8 mouse cellular contexts compared by ENCODE assay signal in the genomic region with DNA sequence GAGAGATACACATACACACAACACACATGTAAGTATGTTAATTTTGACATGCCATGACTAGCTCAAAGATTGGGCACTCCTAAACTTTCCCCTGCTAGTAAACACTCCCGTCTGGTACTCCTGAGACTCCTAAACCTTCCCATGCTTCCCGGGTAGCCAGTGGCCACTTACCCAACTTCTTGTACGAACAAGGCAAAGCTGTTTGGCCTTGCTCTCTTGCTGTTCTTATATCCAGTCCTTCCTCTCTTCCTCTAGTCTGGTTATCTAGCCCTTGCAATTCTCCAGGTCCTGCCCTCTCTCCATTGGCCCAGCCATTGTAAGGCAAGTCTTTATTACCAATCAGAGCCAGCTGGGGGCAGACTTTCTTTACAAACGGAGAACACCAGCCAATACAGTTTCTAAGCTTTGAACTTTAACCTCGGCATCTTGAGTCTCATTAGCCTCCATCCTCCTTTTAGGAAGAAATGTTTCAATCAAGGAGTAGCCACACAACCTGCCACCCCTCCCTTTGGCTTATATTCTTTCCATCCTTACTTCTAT. TPM values are rescaled to one million over a fixed set of nuclear protein-coding genes. Genes with fewer than 3 reads are reported as not detected.
A peak's percentile ranks its signal among the peaks of the same experiment; 100 is the strongest.
DNase-seq lines count a peak whose midpoint lies in the region; ATAC-seq lines count a peak whose summit lies in the region.

A gene (minus strand): TSS at position 335 of the 540 bp plus-strand sequence.

- WGBS in embryonic facial prominence, embryonic 14.5 days: 55% methylated on average over 5 of the region's 5 CpGs
- WGBS in heart, embryonic 16.5 days: 54% methylated on average over 5 of the region's 5 CpGs
- 52% methylated on average over 5 of the region's 5 CpGs for WGBS in neural tube, embryonic 14.5 days

- no peak within 1 kb of the TSS for H3K4me2 ChIP-seq in embryonic facial prominence, embryonic 14.5 days (ENCODE audit: low read depth, low read length)
- H3K4me2 ChIP-seq in heart, embryonic 16.5 days (ENCODE audit: low read depth, low read length): no peak within 1 kb of the TSS
- no peak within 1 kb of the TSS for H3K4me2 ChIP-seq in neural tube, embryonic 14.5 days (ENCODE audit: low read depth, low read length)

- DNase-seq in A20 (ENCODE audit: low read depth, low spot score) (peak; percentile 61), ZHBTc4 (ENCODE audit: low read depth, low spot score) (peak; percentile 92)
- DNase-seq in embryonic facial prominence, embryonic 14.5 days (ENCODE audit: low spot score): peak; percentile 9
- peak; percentile 40 for DNase-seq in kidney, postnatal 14 days
- peak; percentile 18 to 42 for DNase-seq in lung, adult 18-20 months
- DNase-seq in urinary bladder, adult 18-20 months (ENCODE audit: low spot score in 2 of 2): no peak

- H3K27ac ChIP-seq in embryonic facial prominence, embryonic 14.5 days (replicated peaks; ENCODE audit: low read depth, low read length): no peak within 1 kb of the TSS
- H3K27ac ChIP-seq in heart, embryonic 16.5 days (ENCODE audit: low read length): no peak within 1 kb of the TSS
- H3K27ac ChIP-seq in neural tube, embryonic 14.5 days (ENCODE audit: low read depth, low read length): no peak within 1 kb of the TSS

- no peak within 1 kb of the TSS for H3K4me3 ChIP-seq in embryonic facial prominence, embryonic 14.5 days (ENCODE audit: low read depth, low read length)
- H3K4me3 ChIP-seq in heart, embryonic 16.5 days (ENCODE audit: low read length): no peak within 1 kb of the TSS
- H3K4me3 ChIP-seq in neural tube, embryonic 14.5 days (ENCODE audit: low read depth, low read length): no peak within 1 kb of the TSS

- H3K27me3 ChIP-seq in embryonic facial prominence, embryonic 14.5 days (replicated peaks; ENCODE audit: control insufficient read depth, insufficient read depth, low read length): no peaks in the 10 kb centered on the region
- no peaks in the 10 kb centered on the region for H3K27me3 ChIP-seq in heart, embryonic 16.5 days (ENCODE audit: control insufficient read depth, insufficient read depth, low read length)
- no peaks in the 10 kb centered on the region for H3K27me3 ChIP-seq in neural tube, embryonic 14.5 days (ENCODE audit: control insufficient read depth, insufficient read depth, low read length)

- H3K4me1 ChIP-seq in embryonic facial prominence, embryonic 14.5 days (ENCODE audit: control insufficient read depth, insufficient read depth, low read length): peaks cover 14% of the 10 kb centered on the region
- H3K4me1 ChIP-seq in heart, embryonic 16.5 days (ENCODE audit: control insufficient read depth, insufficient read depth, low read length): peaks cover 21% of the 10 kb centered on the region
- H3K4me1 ChIP-seq in neural tube, embryonic 14.5 days (ENCODE audit: control insufficient read depth, insufficient read depth, low read length): peaks cover 14% of the 10 kb centered on the region

- H3K36me3 ChIP-seq in embryonic facial prominence, embryonic 14.5 days (ENCODE audit: control insufficient read depth, insufficient read depth, low read length): no peaks in the 10 kb centered on the region
- H3K36me3 ChIP-seq in heart, embryonic 16.5 days (ENCODE audit: control insufficient read depth, insufficient read depth): no peaks in the 10 kb centered on the region
- no peaks in the 10 kb centered on the region for H3K36me3 ChIP-seq in neural tube, embryonic 14.5 days (ENCODE audit: control insufficient read depth, insufficient read depth, low read length)

- no peak for ATAC-seq in embryonic facial prominence, embryonic 14.5 days (ENCODE audit: low read depth)
- ATAC-seq in heart, embryonic 16.5 days (replicated peaks; ENCODE audit: extremely low read depth, insufficient read depth, low FRiP score): no peak
- ATAC-seq in neural tube, embryonic 14.5 days (ENCODE audit: low read depth): no peak

- no peaks in the 10 kb centered on the region for H3K9me3 ChIP-seq in embryonic facial prominence, embryonic 14.5 days (ENCODE audit: control insufficient read depth, low read length)
- no peaks in the 10 kb centered on the region for H3K9me3 ChIP-seq in heart, embryonic 16.5 days (replicated peaks; ENCODE audit: control insufficient read depth, low read length)
- no peaks in the 10 kb centered on the region for H3K9me3 ChIP-seq in neural tube, embryonic 14.5 days (ENCODE audit: control insufficient read depth, low read length)

- no peak within 1 kb of the TSS for H3K9ac ChIP-seq in embryonic facial prominence, embryonic 14.5 days (ENCODE audit: low read depth, low read length)
- H3K9ac ChIP-seq in heart, embryonic 16.5 days (ENCODE audit: low read length): no peak within 1 kb of the TSS
- H3K9ac ChIP-seq in neural tube, embryonic 14.5 days (replicated peaks; ENCODE audit: low read depth, low read length): no peak within 1 kb of the TSS

RNA-seq across cellular contexts. Expression of the gene that starts here (rescaled TPM):
- polyA plus RNA-seq in embryonic facial prominence, embryonic 14.5 days (2014; fragmentation: Nextera tagmentation; extraction: Ambion mirVana): 41.2 and 44.6 TPM in 2 replicates
- polyA plus RNA-seq in heart, embryonic 16.5 days (2015; fragmentation: Nextera tagmentation; extraction: Ambion mirVana): 23.9 and 25.3 TPM in 2 replicates
- polyA plus RNA-seq in neural tube, embryonic 14.5 days (2014; fragmentation: Nextera tagmentation; extraction: Ambion mirVana): 59.7 and 71.3 TPM in 2 replicates

Comparison
In these comparisons a context has a peak if more than half of its experiments do, and no peak if none do; other contexts are left out.
1. DNase-seq: peak in A20 (single experiment), ZHBTc4 (single experiment), embryonic facial prominence, embryonic 14.5 days (single experiment), kidney, postnatal 14 days (single experiment) and lung, adult 18-20 months (2 of 2); none in urinary bladder, adult 18-20 months (0 of 2).